Mouse (Mus musculus): Measurements from ENCODE around the gene Hoxa1.

GRCm38 (mm10) chr6:52182793-52183192 lies 24.7 kb upstream of the Hoxa1 start:
- no peak for TF ChIP-seq POLR2A (IDR thresholded peaks at IDR 0.05; ENCODE audit: insufficient read depth, low read depth, low read length)
- TF ChIP-seq CTCF (IDR thresholded peaks at IDR 0.05), result no peak
- no peak for TF ChIP-seq EP300 (IDR thresholded peaks at IDR 0.05; ENCODE audit: insufficient read depth, low read depth, low read length)

All from heart, adult 2 months (tissue).